Mouse (Mus musculus) kidney, adult 9 months (tissue): ENCODE measurements at regions not wholly inside any gene's neighbourhood (a gene's known extent, or its start where the extent isn't known, plus 50 kb on each side); places are given as distances from the start of the nearest gene placed in this dataset.

Experiments used
- DNase-seq: peaks from one replicate; pipeline ENCODE4 v3.0.0; 2022

DNA sequence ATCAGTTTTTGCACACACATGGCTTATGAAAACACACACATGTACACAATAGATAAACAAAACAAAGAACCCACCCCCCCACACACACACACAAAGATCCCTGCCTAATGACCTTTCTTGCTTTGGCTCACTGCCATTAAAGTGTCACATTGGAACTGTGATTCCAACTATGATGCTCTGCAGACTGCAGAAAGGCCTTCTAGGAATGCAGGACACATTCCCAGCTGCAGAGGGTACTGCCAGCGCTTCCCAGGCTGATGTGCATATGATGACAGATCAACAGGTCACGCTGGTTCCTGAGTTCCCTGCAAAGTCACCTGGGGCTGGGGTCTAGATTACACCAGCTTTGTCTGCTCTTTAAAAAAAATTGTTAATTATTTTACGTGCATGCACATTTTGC lies 68.1 kb upstream of the Ppm1j start:
- no peak for DNase-seq

DNA sequence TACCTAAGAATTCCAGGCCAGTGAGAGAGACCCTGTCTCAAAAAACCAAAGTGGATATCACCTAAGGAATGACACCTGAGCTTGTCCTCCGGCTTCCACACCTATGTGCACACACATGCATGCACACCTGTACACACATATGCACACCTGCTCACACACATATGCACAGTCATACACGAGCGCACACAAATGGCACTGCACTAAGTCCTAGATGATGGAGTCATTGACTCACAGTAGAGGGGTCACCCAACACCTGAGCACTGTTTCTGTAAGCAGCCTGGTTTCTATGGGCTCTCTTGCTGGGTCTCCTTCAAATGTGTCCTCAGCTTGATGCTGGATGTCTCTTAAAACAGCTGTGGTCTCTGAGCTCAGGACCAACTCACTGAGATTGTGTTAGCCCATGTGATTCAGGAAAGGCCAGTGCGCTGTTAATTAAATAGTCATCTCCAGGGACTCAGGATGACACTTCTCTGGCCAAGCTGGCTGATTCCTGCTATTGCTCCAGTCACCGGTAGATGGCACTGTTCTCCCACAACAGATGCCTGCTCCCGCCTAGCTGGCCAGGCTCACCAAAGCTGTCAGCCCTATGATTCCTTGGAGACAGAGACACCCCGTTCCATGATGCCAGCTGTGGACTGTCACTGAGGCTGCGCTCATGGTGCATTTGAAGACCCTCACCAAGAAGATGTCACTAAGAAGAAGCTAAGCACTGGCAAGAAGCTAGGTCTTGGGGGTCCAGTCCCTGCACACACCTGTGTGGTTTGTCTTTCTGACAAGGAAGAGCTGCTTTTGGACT lies 66.8 kb upstream of the Ppm1j start:
- DNase-seq = peak; percentile 76

DNA sequence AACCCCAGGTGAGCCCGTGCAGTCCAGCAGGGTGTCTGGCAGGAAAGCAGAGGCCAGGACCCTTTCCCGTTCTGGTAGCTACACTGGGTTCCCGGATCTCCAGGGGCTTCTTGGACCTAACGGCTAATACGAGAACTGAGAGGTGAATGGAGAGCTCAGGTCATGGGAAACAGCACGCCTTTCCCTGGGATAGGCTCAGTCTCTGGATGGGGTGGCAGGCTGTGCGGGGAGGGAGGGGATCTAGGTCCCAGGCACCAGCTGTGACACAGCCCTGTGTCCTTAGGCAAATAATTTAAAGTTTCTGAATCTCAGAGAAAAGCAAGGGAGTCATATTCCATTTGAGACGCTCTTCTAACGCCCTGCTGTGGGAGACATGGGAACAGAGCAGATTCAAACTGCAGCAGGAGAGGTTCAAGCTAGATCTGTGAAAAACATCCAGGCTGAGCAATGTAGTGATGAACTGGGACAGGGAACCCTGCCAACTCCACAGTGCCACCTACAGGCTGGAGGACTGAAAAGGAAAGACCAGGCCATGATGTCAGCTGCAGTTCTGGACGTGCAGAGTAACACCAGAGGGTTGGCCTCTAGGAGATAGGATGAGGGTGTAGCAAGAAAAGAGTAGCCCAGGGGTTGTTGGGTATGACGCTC lies 66.1 kb upstream of the Ppm1j start:
- DNase-seq = peak; percentile 44
